Mouse (Mus musculus) G1E-ER4 (cell line): ENCODE results near the gene 0610040J01Rik. TPM values are rescaled to one million over a fixed set of nuclear protein-coding genes. Genes with fewer than 3 reads are reported as not detected.

Source experiments
- GATA1 ChIP-seq: IDR thresholded peaks from one replicate; pipeline ENCODE4 v1.8.0; 2012; ENCODE audit warnings: low read length, inconsistent platforms
- polyA plus RNA-seq: library from polyadenylated mRNA; stranded (reverse); fragments of >175 nt; gene quantifications from 2 replicates; pipeline ENCODE4 v1.2.3, GENCODE M21; 2012

0610040J01Rik gene
- polyA plus RNA-seq, 1 experiment, result not detected

DNA sequence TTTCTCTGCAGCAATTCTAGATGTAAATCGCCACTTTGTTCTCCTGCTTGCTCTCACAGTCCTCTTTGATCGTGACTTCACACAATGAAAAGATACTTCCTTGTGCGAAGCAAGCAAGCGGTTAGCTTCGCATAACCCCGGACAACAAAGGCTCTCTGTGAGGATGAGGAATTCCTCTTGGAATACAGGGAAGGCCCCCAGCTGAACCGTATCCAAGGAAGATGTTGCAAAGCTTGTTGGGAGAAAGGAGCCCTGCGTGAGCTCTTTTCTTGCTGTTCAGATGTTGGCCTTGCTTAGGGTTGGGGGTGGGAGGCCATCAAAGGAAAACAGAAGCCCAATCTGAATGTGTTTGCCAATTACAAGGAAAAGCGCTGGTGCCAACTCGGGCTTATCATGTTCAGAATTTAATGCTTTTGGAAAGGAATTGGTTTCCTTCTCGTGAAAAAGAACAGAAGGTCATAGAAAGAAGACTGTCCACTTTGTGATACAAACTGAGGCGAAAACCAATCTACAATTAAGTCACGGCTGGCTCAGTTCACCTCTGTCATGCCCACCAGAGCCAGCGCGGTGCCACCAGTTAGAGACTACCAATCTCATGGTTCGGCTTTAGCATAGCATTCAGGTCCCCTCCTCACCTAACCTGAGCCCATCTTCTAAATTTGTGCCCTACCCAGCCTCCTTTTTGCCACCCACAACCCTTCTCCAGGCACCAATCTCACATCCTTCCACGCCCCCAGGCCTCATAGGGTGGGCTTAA is 60.2 kb downstream of the 0610040J01Rik start:
- no peak for TF ChIP-seq GATA1

GRCm38 (mm10) chr5:63874880-63875279 is 62.7 kb downstream of the 0610040J01Rik start:
- no peak for TF ChIP-seq GATA1

- no peak for TF ChIP-seq GATA1
Measured at GRCm38 (mm10) chr5:63876081-63876480, 63.9 kb downstream of the 0610040J01Rik start.

DNA sequence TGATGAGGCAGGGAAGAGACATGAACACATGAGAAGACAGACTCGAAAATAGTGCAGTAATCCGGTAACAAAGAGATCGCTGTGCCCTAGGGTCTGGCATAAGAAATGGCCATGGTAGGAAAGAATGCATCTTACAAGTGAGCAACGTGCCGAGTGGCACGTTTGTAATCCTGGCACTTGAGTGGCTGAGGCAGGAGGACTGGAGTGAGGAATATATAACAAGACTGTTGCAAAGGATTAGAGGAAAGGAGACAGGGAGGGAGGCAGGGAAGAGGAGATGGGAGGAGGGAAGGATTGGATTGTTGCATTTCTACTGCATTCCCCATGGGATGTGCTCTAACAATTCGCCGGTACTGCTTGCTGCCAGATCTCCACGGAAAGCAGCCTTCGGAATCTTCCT is 66.9 kb downstream of the 0610040J01Rik start:
- no peak for TF ChIP-seq GATA1

DNA sequence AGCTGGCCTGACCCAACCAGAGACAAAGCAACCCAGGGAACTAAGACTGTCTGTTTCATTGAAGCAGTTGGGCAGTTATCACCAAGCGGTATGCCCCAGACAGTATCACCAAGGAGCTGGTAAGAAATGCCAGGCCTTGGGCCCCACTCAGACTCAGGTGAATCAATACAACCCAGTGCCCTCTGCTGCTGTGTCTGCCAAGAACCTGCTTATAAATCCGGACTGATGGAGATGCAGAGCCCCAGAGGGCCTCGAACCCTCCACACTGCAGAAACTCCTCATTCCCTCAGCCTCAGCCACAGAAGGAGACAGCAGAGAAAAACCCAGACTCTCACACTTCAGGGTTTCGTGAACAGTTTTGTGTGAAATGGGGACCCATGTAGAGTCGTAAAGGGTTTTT is 74.1 kb downstream of the 0610040J01Rik start:
- TF ChIP-seq GATA1, result no peak

GRCm38 (mm10) chr5:63886709-63887108 is 74.5 kb downstream of the 0610040J01Rik start:
- TF ChIP-seq GATA1, result no peak

DNA sequence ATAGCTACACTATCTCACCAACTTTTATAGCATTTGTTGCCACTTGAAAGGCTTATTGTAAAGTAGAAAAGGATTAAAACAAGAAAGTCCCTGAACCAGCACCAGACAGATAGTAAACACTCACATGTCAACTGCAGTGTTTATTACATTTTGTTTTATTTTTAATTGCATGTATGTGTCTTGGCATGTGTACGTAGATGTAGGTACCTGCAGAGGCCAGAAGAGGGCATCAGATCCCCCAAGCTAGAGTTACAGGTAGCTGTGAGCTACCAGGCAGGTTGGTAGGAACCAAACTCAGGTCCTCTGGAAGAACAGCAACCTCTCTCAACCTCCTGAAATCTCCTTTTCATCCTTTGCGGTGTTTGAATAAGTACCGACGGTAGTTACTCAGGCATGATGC is 74.9 kb downstream of the 0610040J01Rik start:
- TF ChIP-seq GATA1, result no peak

- TF ChIP-seq GATA1, result no peak
Measured at GRCm38 (mm10) chr5:63891241-63891640, 79.1 kb downstream of the 0610040J01Rik start.

DNA sequence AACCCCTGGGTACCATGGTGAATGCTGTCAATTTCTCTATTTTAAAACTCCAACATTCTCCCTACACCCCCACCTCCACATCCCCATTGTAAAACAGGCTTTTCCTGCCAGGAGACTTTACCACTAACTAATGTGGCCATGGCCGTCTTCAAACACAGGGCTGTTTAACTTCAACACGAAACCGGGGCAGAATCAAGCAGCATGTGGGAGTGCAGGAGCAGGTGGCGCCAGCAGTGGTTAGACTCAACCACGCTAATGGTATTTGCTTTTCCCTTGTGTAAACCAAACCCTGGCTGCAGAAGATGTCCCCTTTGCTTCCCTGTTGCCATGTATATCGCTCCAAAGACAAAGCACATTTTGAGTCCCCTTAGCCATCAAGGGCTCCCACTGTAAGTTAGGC is 79.7 kb downstream of the 0610040J01Rik start:
- TF ChIP-seq GATA1, result no peak

GRCm38 (mm10) chr5:63897820-63898110 is 85.6 kb downstream of the 0610040J01Rik start:
- TF ChIP-seq GATA1, result no peak

DNA sequence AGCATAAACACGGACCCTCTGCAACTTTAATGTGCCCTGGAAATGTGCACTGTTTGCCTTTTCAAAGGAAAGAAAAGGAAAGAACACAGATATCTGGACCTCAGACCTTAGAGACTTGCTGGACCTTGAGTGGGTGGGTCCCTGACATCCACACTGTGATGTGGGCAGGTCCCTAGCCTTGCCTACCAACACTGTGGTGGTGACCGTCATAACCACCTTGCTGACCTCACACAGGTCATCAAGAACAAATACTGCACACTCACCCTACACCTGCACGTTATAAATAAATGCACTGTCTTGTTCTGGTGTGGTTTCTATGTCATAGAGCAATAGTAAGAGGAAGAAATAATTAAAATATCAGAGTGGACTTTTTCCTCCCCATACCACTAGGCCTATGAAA is 91.2 kb downstream of the 0610040J01Rik start:
- no peak for TF ChIP-seq GATA1

GRCm38 (mm10) chr5:63906149-63907093 is 94.3 kb downstream of the 0610040J01Rik start:
- no peak for TF ChIP-seq GATA1

- no peak for TF ChIP-seq GATA1
Measured at GRCm38 (mm10) chr5:63907513-63907912, 95.3 kb downstream of the 0610040J01Rik start.

- no peak for TF ChIP-seq GATA1
Measured at GRCm38 (mm10) chr5:63910171-63910960, 98.2 kb downstream of the 0610040J01Rik start.

DNA sequence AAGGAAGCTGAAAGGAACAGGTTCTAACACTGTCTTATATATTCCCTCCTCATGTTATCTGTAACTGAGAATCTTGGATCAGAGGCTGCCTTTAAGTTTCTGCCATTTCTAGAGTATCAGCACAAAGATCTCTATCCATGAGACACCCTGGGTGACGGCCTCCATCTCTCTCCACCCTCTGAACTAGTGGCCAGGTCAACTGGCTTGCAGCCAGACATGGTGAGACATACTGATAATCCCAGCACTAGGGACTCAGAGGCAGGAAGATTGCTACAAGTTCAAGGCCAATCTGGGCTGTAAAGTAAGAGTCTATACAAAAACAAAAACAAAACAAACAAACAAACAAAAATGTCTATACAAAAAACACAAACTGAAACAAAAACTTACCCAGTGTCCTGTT is 102.7 kb downstream of the 0610040J01Rik start:
- TF ChIP-seq GATA1, result no peak
